Comparison of ENCODE assay signal across 1 mouse cellular context in genomic region chr10:62261115-62261886, GRCm38 (mm10).
TF ChIP-seq lines count a peak whose summit lies in the region.

No protein-coding gene starts in this region.

TF ChIP-seq in CH12.LX, 34 proteins besides CTCF, POLR2A, EP300 and RAD21 (continued from another document):
- TF ChIP-seq SIN3A (IDR thresholded peaks at IDR 0.05; ENCODE audit: low read length) = no peak
- no peak for TF ChIP-seq ETS1 (conservative IDR thresholded peaks at IDR 0.05; ENCODE audit: low read depth, low read length)
- TF ChIP-seq JUND (conservative IDR thresholded peaks at IDR 0.05; ENCODE audit: low read depth, low read length) = no peak
- TF ChIP-seq GABPA (IDR thresholded peaks at IDR 0.05; ENCODE audit: insufficient replicate concordance, low read depth, low read length) = no peak
- TF ChIP-seq MEF2A (IDR thresholded peaks at IDR 0.05; ENCODE audit: borderline replicate concordance, low read depth, low read length) = no peak
- no peak for TF ChIP-seq KAT2A (IDR thresholded peaks at IDR 0.05; ENCODE audit: insufficient replicate concordance, low read length)
- peak; percentile 52; the same call in 1 of the 2 replicates for TF ChIP-seq IRF4 (IDR thresholded peaks at IDR 0.05; ENCODE audit: low read depth, low read length)
TF ChIP-seq in CH12.LX: peak in this region for 8.
